Comparison of ENCODE assay signal across 8 mouse cellular contexts in genomic region chr12:52504331-52505181, GRCm38 (mm10). TPM values are rescaled to one million over a fixed set of nuclear protein-coding genes. Genes with fewer than 3 reads are reported as not detected.
DNase-seq lines count a peak whose midpoint lies in the region; ATAC-seq and TF ChIP-seq lines count a peak whose summit lies in the region.

No protein-coding gene starts in this region.

- no peaks in the 10 kb centered on the region for H3K36me3 ChIP-seq in erythroblast, embryonic 14.5 days (ENCODE audit: control insufficient read depth)
- no peaks in the 10 kb centered on the region for H3K36me3 ChIP-seq in spleen, adult 2 months (ENCODE audit: control insufficient read depth, insufficient read depth, low read length)

- peak overlapping the region; percentile 82 for H3K4me3 ChIP-seq in erythroblast, embryonic 14.5 days (replicated peaks)
- peak overlapping the region; percentile 62 for H3K4me3 ChIP-seq in spleen, adult 2 months (ENCODE audit: extremely low read depth, insufficient read depth, insufficient read length)

- TF ChIP-seq POLR2A in spleen, adult 2 months (IDR thresholded peaks at IDR 0.05; ENCODE audit: low read depth, low read length) = no peak

- intact Hi-C loops in left cerebral cortex, postnatal 4 days (cut with DNase I) = loop anchor here (5.0 to 10.0 kb wide), 2 partner anchors 98 to 220 kb away; no protein-coding TSS in a partner anchor

- H3K27ac ChIP-seq in spleen, adult 2 months (ENCODE audit: insufficient read depth, low read length) = peak overlapping the region; percentile 59

- peaks cover 26% of the 10 kb centered on the region for H3K27me3 ChIP-seq in erythroblast, embryonic 14.5 days (ENCODE audit: control insufficient read depth)
- peaks cover 11% of the 10 kb centered on the region for H3K27me3 ChIP-seq in spleen, adult 2 months (ENCODE audit: control insufficient read depth, insufficient read depth, low read length)

- no peaks in the 10 kb centered on the region for H3K9me3 ChIP-seq in erythroblast, embryonic 14.5 days (ENCODE audit: control insufficient read depth, low read length)

- peak; percentile 48 for DNase-seq in gastrocnemius, postnatal 25 days
- DNase-seq in left cerebral cortex, postnatal 4 days = peak; percentile 59
- DNase-seq in mesoderm, embryonic 11.5 days (ENCODE audit: low read depth, low spot score) = peak; percentile 54
- DNase-seq in spleen, adult 2 months (ENCODE audit: low read depth in 1 of 2, low spot score in 2 of 2) = peak in 1 of 2 experiments; percentile 31

- ATAC-seq in erythroblast, adult 5-6 weeks (replicated peaks; ENCODE audit: low FRiP score, poor library complexity, severe bottlenecking) = no peak; the same call in 1 of the 2 replicates
- ATAC-seq in common myeloid progenitor, adult 5-6 weeks (replicated peaks; ENCODE audit: low read depth, poor library complexity, severe bottlenecking) = peak; percentile 45
- peak; percentile 18 for ATAC-seq in inflammation-experienced regulatory T-cells, adult 6 months

- no peak for TF ChIP-seq CTCF in spleen, adult 2 months (IDR thresholded peaks at IDR 0.05; ENCODE audit: extremely low read depth, insufficient read depth, insufficient read length, insufficient replicate concordance)

- peaks cover 13% of the 10 kb centered on the region for H3K4me1 ChIP-seq in erythroblast, embryonic 14.5 days (ENCODE audit: control insufficient read depth)
- no peaks in the 10 kb centered on the region; the same call in 1 of the 2 replicates for H3K4me1 ChIP-seq in spleen, adult 2 months (ENCODE audit: control insufficient read depth, insufficient read depth, insufficient read length)

- WGBS in spleen, adult 2 months = 1% methylated on average over 77 of the region's 78 CpGs

RNA-seq across cellular contexts. Expression of gene Arhgap5, which starts 0.8 kb away (rescaled TPM):
- polyA plus RNA-seq in erythroblast, embryonic 14.5 days (2012) = 0.01 and 0.02 TPM in 2 replicates
- total RNA-seq in erythroblast, adult 5-6 weeks (2015; ENCODE audit: low replicate concordance) = 3.8 and 7.1 TPM in 2 replicates
- 4.2 and 6.9 TPM in 2 replicates for total RNA-seq in erythroblast, adult 5-6 weeks (2017; ENCODE audit: low replicate concordance)
- 18.9 and 24.0 TPM in 2 replicates for total RNA-seq in common myeloid progenitor, adult 5-6 weeks (2017)
- 10 to 100 TPM; 31.7 to 33.4 TPM for total RNA-seq in gastrocnemius, postnatal 25 days (2021)
- 10 to 100 TPM; 18.7 to 40.2 (median 38.0) TPM for polyA plus RNA-seq in inflammation-experienced regulatory T-cells, adult 6 months (2017; shearing (Covaris generic))
- total RNA-seq in left cerebral cortex, postnatal 4 days (2021) = 10 to 100 TPM; 74.4 to 82.4 TPM
- 0.48 and 0.55 TPM in 2 replicates for polyA plus RNA-seq in spleen, adult 2 months (2012; rRNA removed)
